Mouse (Mus musculus) E14TG2a.4 (cell line): ENCODE data around the gene T2.

Experiments
- H3K27me3 ChIP-seq: 2 replicates; pipeline ENCODE4 v1.6.1; 2014; ENCODE audit warnings: low read length, control low read depth; ENCODE audit not compliant: insufficient read depth
- H3K36me3 ChIP-seq: 2 replicates; pipeline ENCODE4 v1.6.1; 2014; ENCODE audit warnings: low read length, control low read depth; ENCODE audit not compliant: insufficient read depth
- H3K4me1 ChIP-seq: replicated peaks from 2 replicates; pipeline ENCODE4 v1.6.1; 2014; ENCODE audit warnings: low read depth, low read length, control low read depth
- H3K4me3 ChIP-seq: replicated peaks from 2 replicates; pipeline ENCODE4 v1.5.1; 2014; ENCODE audit warnings: mild to moderate bottlenecking, low read length
- H3K9me3 ChIP-seq: 2 replicates; pipeline ENCODE4 v1.6.1; 2014; ENCODE audit warnings: low read length, control low read depth
- CTCF ChIP-seq: conservative IDR thresholded peaks from 2 replicates; pipeline ENCODE4 v1.5.1; 2014; ENCODE audit warnings: low read length
- NANOG ChIP-seq: IDR thresholded peaks from 2 replicates; pipeline ENCODE4 v1.6.1; 2014; ENCODE audit warnings: borderline replicate concordance, low read length, mixed read lengths
- POU5F1 ChIP-seq: IDR thresholded peaks from 2 replicates; pipeline ENCODE4 v1.6.1; 2014; ENCODE audit warnings: low read length, borderline replicate concordance

Gene T2

GRCm38 (mm10) chr17:8436184-8436583 lies 80.4 kb downstream of the T2 start:
- Histone ChIP-seq H3K4me3 (no peak overlapping the region), H3K27me3 (peaks cover 95% of the 10 kb centered on the region), H3K36me3 (no peaks in the 10 kb centered on the region), H3K4me1 (peaks cover 42% of the 10 kb centered on the region), H3K9me3 (no peaks in the 10 kb centered on the region)
- no peak for TF ChIP-seq CTCF
- TF ChIP-seq POU5F1, result no peak
- no peak for TF ChIP-seq NANOG

GRCm38 (mm10) chr17:8444062-8444461 lies 88.3 kb downstream of the T2 start:
- Histone ChIP-seq H3K27me3 (peaks cover 34% of the 10 kb centered on the region), H3K9me3 (no peaks in the 10 kb centered on the region), H3K4me3 (no peak overlapping the region), H3K36me3 (no peaks in the 10 kb centered on the region), H3K4me1 (no peaks in the 10 kb centered on the region)
- peak; percentile 20; the same call in 1 of the 2 replicates for TF ChIP-seq CTCF
- no peak for TF ChIP-seq NANOG
- no peak for TF ChIP-seq POU5F1

- TF ChIP-seq CTCF (no peak), NANOG (no peak)
- Histone ChIP-seq H3K4me3 (no peak overlapping the region), H3K9me3 (no peaks in the 10 kb centered on the region), H3K4me1 (no peaks in the 10 kb centered on the region), H3K27me3 (peaks cover 14% of the 10 kb centered on the region; the same call in 1 of the 2 replicates), H3K36me3 (no peaks in the 10 kb centered on the region)
Observed at GRCm38 (mm10) chr17:8447676-8448192, 91.9 kb downstream of the T2 start.

GRCm38 (mm10) chr17:8448324-8448723 lies 92.5 kb downstream of the T2 start:
- H3K9me3 ChIP-seq, result no peaks in the 10 kb centered on the region
- H3K36me3 ChIP-seq, result no peaks in the 10 kb centered on the region
- no peak for TF ChIP-seq POU5F1
- TF ChIP-seq CTCF, result no peak
- TF ChIP-seq NANOG, result no peak
- peaks cover 9% of the 10 kb centered on the region; the same call in 1 of the 2 replicates for H3K27me3 ChIP-seq
- no peaks in the 10 kb centered on the region for H3K4me1 ChIP-seq
- no peak overlapping the region for H3K4me3 ChIP-seq

- Histone ChIP-seq H3K9me3 (no peaks in the 10 kb centered on the region), H3K27me3 (peaks cover 7% of the 10 kb centered on the region), H3K4me3 (no peak overlapping the region), H3K4me1 (peaks cover 15% of the 10 kb centered on the region), H3K36me3 (no peaks in the 10 kb centered on the region)
- TF ChIP-seq POU5F1 (no peak), CTCF (no peak), NANOG (no peak)
Observed at GRCm38 (mm10) chr17:8455196-8455595, 99.4 kb downstream of the T2 start.

- peaks cover 15% of the 10 kb centered on the region for H3K4me1 ChIP-seq
- TF ChIP-seq CTCF, result no peak
- TF ChIP-seq NANOG, result no peak
- no peak for TF ChIP-seq POU5F1
- no peaks in the 10 kb centered on the region for H3K36me3 ChIP-seq
- peaks cover 9% of the 10 kb centered on the region; the same call in 1 of the 2 replicates for H3K27me3 ChIP-seq
- H3K9me3 ChIP-seq, result no peaks in the 10 kb centered on the region
- H3K4me3 ChIP-seq, result no peak overlapping the region
Observed at GRCm38 (mm10) chr17:8455601-8456000, 99.8 kb downstream of the T2 start.

GRCm38 (mm10) chr17:8456856-8457460 lies 101.2 kb downstream of the T2 start:
- H3K36me3 ChIP-seq, result no peaks in the 10 kb centered on the region
- H3K27me3 ChIP-seq, result peaks cover 12% of the 10 kb centered on the region; the same call in 1 of the 2 replicates
- TF ChIP-seq NANOG, result no peak
- no peak for TF ChIP-seq CTCF
- TF ChIP-seq POU5F1, result no peak
- H3K4me1 ChIP-seq, result peaks cover 15% of the 10 kb centered on the region
- no peaks in the 10 kb centered on the region for H3K9me3 ChIP-seq
- no peak overlapping the region for H3K4me3 ChIP-seq

GRCm38 (mm10) chr17:8461568-8461967 lies 105.8 kb downstream of the T2 start:
- Histone ChIP-seq H3K36me3 (no peaks in the 10 kb centered on the region), H3K4me3 (no peak overlapping the region), H3K9me3 (no peaks in the 10 kb centered on the region), H3K4me1 (peaks cover 23% of the 10 kb centered on the region), H3K27me3 (peaks cover 31% of the 10 kb centered on the region)
- no peak for TF ChIP-seq POU5F1
- peak; percentile 84 for TF ChIP-seq CTCF
- TF ChIP-seq NANOG, result no peak

- H3K36me3 ChIP-seq, result no peaks in the 10 kb centered on the region
- peaks cover 24% of the 10 kb centered on the region for H3K4me1 ChIP-seq
- TF ChIP-seq NANOG (no peak), CTCF (peak; percentile 43)
- H3K27me3 ChIP-seq, result peaks cover 50% of the 10 kb centered on the region
- H3K4me3 ChIP-seq, result no peak overlapping the region
- H3K9me3 ChIP-seq, result no peaks in the 10 kb centered on the region
Observed at GRCm38 (mm10) chr17:8463482-8464128, 107.8 kb downstream of the T2 start.
